Mouse (Mus musculus): ENCODE measurements at regions not wholly inside any gene's neighbourhood (a gene's known extent, or its start where the extent isn't known, plus 50 kb on each side); places are given as distances from the start of the nearest gene placed in this dataset.

- TF ChIP-seq CTCF (IDR thresholded peaks at IDR 0.05; ENCODE audit: low read depth) (no peak), EP300 (IDR thresholded peaks at IDR 0.05; ENCODE audit: low read depth) (no peak)
Measured at GRCm38 (mm10) chr9:120679822-120680426, 108.7 kb downstream of the Rpl14 start.

Measured in liver, postnatal 0 days (tissue).